Mouse (Mus musculus): ENCODE results near the gene Pdcd11.
A peak's percentile ranks its signal among the peaks of the same experiment; 100 is the strongest.

Pdcd11 gene

DNA sequence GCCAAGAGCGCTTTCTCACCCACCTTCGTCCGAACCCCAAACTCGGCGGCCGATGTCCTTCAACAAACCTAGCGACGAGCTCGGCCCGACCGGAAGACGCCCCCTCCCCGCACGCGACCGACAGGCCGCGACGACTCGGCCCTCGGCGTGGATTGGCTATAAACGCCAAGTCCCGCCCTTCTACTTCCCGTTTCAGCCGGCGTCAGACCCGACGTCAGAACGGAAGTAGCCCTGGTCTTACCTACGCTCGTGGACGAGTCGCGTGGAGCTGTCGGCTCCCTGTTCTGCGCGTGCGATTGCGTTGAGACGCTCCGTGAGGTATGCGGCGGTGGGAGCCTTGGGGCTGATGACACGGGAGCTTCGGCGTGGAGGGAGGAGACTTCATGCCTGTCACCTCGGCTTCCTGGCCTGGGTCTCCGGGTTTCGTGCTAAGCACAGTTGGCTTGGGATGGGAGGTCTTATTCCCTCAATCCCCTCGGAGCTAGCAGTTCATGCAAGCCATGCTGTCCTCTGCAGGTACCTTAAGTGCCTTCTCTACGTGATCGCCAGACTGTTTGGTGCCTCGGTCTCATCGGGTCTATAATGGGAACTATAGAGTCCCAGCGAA, at the start of gene Pdcd11, which contains the start of gene Usmg5:
TSS of gene Pdcd11 (plus strand) at position 219 of the 607 bp plus-strand sequence.
TSS of gene Usmg5 (minus strand) at position 98 of the 607 bp plus-strand sequence.
- peak; percentile 93 for DNase-seq (ENCODE audit: inconsistent ontology term)

DNA sequence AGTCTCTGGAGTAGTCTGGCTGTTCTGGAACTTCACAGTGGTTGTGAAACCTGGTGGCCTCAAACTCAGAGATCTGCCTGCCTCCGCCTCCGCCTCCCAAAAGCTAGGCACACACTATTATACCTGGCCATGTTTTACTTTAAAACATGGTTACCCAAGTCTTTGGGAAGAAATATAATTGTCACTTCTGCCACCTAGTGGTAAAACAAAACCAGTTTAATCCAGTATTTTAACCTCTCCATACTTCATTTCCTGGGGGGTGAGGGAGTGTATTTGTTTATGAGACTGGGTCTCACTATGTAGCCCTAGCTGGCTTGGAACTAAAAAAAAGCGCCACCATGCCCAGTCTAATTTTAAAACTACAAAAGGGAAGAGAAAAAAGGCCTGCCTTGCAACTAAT, 47.0 kb upstream of the Pdcd11 start:
- DNase-seq (ENCODE audit: inconsistent ontology term) = no peak

DNA sequence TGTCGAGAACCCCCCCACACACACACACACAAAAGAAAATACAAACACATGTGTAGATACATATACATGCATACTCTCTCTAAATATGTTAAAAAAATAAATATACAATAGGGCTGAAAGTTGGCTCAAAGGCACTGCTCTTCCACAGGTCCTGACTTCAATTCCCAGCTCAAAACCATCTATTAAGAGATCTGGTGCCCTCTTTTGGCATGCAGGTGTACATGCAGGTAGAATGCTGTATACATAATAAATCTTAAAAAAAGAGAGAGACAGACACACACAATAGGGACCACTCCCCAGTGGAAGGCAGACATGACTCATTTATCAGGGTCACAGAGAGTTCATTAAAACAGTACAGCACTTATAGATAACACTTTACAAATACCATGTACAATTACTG, 44.2 kb upstream of the Pdcd11 start:
- DNase-seq (ENCODE audit: inconsistent ontology term) = no peak

DNA sequence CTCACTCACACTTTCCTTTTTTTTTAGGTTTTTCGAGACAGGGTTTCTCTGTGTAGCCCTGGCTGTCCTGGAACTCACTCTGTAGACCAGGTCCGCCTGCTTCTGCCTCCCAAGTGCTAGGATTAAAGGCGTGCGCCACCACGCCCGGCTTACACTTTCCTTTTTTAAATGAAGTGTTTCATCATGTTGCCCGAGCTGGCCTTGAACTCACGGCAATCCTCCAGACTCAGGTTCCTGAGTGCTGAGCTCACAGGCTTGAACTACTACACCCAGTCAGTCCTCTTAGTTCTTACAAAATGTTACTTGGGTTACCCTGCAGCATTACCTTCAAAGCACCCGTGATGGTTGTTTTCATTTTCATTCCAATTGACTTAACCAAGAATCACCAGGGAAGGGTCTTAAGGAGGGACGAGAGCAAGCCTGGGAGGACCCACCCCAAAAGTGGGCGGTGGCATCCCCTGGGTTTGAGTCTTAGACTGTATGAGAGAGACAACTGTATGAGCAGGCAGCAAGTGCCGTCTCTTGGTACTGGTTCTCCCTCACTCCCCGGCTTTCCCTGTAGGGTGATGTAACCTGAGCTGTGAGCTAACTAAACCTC, 43.2 kb upstream of the Pdcd11 start:
- DNase-seq (ENCODE audit: inconsistent ontology term) = no peak

DNA sequence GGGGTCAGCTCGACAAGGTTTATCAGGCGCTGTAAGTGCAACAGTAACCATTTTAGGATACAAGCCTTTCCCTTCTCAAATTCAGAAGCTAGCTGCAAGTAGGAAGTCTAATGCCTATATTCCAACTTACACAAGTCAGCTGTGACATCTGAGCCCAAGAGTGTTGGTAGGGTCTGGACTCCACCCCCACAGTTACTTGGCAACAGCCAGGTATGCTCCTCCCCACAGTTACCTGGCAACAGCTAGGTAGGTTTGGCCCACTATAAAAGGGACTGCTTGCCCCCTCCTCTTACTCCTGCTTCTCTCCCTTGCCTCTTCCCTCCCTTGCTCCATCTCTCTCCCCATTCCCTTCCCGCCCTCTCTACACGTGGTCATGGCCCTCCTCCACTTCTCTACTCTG, 41.5 kb upstream of the Pdcd11 start:
- DNase-seq (ENCODE audit: inconsistent ontology term) = no peak

DNA sequence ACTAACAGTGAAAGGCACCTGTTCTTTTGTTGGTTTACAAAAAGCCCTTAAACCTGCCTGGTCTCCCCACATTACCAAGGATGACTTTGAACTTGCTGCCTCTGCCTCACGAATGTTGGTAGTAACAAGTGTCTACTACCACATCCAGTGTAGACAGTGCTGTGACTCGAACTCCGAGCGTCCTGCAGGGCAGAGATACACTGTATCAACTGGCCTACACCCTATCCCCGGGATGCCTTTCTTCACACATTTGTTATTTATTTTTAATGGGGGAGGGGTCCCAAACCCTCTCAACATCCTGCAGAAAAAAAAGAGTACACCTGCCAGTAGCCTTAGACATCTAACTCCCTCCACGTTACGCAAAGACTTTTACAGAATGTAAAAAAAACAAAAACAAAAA, 40.7 kb upstream of the Pdcd11 start:
- no peak for DNase-seq (ENCODE audit: inconsistent ontology term)

DNA sequence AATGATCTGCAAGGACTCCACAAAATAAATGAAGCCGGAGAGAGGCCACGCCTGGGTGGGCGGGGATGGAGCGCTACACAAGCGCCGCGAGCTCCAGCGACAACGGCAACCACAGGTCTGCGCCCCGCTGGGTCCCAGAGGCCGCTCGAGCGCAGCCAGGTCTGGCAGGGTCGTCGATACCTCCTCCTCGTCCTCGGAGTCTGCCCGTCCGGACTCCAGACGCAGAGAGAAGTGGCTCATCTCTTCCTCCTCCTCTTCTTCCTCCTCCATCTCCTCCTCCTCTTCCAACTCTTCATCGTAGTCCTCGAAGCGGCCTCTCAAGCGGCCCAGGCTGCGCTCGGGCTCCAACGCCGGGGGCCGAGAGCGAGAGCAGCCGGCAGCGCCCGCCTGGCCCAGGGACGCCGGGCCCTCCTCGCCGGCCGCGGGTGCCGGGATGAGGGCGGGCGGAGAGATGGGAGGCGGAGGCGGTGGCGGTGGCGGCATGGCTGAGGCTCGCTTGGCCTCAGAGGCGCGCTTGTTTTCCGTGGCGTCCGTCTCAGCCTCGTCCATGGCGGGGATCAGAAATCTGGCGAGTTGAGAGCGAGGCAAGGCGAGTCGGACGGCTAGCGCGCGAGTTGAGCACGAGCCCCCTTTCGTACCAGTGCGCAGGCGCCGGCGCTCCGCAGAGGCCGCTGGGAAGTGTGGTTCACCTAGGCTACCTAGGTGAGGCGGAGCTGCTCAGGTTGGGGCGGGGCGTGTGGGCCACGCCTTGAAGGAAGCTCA, 40.1 kb upstream of the Pdcd11 start, which contains the start of gene Pcgf6:
TSS of gene Pcgf6 (minus strand) at position 636 of the 762 bp plus-strand sequence.
- peak; percentile 83 for DNase-seq (ENCODE audit: inconsistent ontology term)

DNA sequence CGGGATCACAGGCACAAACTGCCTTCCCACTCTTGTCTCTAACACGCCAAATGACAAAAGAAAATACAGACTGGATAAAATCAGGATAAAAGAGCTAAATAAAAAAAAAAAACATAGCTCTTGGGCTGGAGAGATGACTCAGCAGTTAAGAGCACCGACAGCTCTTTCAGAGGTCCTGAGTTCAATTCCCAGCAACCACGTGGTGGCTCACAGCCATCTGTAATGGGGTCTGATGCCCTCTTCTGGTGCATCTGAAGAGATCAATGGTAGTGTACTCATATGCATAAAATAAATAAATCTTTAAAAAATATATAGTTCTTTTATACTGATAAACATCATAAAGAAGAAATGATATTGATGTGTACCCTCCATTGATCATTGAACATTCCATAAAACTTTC, 37.6 kb upstream of the Pdcd11 start:
- DNase-seq (ENCODE audit: inconsistent ontology term) = no peak

DNA sequence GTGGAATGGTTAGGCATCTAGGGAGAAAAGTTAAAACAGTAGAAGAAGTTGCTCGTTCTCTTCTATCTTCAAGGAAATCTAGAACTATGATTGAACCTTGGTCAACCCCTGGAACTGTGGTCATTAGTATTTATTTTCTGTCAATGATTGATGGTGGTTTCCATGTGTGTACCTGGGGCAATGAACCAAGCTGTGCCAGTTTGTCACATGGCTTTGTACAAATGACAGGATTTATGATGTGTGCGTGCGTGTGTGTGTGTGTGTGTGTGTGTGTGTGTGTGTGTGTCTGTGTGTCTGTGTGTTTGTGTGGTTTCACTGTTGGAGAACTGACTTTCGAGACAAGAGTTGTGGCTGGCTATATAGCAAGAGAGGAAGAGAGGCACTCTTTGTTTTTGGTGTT, 37.1 kb upstream of the Pdcd11 start:
- DNase-seq (ENCODE audit: inconsistent ontology term) = no peak

DNA sequence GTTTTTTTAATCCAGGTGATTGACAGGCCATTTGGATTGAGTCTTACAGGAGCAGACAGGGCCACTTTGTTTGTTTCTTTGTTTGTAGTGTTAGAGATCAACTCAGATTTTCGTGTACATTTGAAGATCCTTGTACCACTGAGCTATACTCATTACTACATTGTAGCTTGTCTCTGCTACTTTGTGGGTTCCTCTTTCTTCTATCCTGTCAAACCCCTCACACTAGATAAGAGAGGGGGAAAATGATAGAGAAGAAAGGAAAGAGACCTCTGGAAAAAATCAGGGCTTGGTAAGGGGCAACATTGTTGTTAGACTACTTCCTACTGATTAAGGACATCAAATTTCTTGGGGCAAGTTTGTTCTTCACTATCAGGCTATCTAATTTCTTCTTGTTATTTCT, 32.9 kb upstream of the Pdcd11 start:
- DNase-seq (ENCODE audit: inconsistent ontology term) = no peak

DNA sequence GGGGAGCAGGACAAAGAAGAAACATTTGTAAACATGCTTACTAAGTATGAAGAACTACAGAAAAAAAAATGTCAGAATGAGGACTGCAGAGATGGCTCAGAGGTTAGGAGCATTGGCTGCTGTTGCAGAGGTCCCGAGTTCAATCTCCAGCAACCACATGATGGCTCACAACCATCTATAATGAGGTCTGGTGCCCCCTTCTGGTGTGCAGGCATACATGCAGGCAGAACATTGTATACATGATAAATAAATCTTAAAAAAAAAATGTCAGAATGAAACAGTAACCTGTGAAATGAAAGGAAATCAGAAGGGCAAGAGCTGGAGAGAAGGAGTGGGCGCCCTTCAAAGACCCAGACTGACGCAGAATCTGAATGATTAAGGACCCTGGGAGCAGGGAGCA, 24.7 kb upstream of the Pdcd11 start:
- DNase-seq (ENCODE audit: inconsistent ontology term) = no peak

DNA sequence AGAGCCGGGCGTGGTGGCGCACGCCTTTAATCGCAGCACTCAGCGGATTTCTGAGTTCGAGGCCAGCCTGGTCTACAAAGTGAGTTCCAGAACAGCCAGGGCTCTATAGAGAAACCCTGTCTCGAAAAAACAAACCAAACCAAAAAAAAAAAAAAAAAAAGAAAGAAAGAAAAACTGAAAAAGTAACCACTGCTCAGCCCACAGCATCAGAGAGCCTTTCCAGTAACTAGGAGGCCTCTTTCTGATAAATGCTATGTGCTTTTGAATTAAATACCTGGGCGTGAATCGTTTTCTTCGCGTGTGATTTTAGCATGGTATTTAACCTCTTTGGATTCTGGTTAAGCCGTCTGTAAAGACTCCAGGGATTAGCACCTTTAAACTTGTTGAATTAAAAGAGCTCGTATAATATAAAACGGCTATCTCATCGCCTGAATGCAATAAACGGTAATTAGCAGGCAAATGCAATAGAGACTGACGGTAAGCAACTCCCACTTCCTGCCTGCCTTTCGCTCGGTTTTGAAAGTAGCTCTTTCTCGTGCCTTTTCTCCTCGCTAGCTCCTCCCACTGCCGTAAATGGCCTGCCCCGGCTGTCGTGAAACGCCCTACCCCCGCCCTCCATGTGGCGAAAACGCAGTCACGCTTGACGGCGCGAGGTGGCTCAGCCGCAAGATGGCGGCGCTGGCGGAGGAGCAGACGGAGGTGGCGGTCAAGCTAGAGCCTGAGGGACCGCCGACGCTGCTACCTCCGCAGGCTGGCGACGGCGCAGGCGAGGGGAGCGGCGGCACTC, 23.3 kb upstream of the Pdcd11 start, which contains the start of gene Taf5:
TSS of gene Taf5 (plus strand) at position 651 of the 787 bp plus-strand sequence.
- DNase-seq (ENCODE audit: inconsistent ontology term) = peak; percentile 96

DNA sequence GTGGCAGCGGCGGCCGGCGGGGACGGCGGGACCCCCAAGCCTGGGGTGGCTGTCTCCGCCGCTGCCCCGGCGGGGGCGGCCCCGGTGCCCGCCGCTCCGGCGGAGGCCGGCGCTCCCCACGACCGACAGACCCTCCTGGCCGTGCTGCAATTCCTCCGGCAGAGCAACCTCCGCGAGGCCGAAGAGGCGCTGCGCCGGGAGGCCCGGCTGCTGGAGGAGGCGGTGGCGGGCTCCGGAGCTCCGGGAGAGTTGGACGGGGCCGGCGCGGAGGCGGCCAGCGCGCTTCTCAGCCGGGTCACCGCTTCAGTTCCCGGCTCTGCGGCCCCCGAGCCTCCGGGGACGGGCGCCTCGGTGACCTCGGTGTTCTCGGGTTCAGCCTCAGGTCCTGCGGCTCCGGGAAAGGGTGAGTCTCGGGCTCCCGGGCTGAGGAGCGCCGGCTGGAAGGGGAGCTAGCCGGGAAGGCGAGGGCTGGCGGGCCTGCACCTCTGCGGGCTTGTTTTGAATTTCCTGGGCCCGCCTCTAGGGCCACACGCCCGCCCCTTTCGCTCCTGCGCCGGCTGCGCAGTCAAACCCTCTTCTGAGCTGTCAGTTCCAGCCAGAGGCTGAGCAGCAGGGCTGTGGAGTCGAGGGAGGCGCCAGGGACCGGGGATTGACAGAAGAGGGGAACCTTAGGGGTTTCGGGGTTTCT, 22.5 kb upstream of the Pdcd11 start:
- DNase-seq (ENCODE audit: inconsistent ontology term) = peak; percentile 90

DNA sequence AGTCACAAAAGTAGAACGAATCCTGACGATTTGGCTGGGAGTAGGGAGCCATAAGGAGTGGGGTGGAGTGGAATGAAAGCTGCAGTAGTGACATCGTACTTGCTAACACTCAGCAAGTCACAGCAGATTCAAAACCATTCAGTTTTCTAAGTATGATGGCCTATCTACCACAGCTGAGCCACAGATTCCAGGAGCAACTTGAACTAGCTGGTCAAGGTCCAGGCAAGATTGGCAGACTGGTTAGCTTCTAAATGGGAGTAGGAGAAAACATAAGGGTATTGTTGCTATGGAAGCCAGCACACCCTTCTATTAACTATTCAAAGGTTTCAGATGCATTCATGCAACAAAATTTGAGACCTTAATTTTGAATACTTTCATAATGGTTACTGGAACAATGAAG, 2.3 kb upstream of the Pdcd11 start:
- DNase-seq (ENCODE audit: inconsistent ontology term) = peak; percentile 28

DNA sequence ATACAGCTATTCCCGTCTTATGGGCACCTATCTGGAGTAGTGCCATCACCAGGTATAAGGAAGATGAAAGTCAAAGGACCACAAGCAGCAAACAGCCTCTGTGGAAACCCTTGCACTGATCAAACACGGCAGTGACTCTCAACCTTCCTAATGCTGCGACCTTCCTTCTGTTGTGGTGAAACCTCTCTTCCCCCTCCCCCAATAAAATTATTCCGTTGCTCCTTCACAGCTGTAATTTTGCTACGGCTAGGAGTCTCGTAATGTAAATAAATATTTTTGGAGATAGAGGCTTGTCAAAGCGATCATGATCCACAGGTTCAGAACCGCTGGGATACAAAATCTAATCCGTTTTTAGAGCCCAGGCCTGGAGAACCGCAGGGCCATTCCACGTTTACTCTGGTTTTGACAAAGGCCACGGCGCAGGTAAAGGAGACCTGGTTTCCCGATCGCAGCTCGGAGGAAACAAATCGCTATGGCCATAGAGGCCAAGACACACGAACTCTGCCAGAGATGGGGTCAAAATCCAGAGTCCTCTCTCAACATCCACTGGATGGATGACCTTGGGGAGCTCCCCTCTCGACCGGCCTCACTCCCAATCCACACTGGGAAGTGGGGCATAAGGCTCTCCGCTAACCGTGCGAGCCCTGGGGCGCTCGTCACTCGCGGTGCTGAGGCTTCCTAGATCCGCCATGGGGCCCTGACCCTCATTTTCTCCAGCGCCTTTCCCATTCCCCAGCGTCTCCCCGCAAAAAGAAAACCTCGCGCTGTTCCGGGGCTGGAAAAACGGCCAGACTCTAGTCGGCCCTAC, 646 bp upstream of the Pdcd11 start:
- peak; percentile 6 for DNase-seq (ENCODE audit: inconsistent ontology term)

DNA sequence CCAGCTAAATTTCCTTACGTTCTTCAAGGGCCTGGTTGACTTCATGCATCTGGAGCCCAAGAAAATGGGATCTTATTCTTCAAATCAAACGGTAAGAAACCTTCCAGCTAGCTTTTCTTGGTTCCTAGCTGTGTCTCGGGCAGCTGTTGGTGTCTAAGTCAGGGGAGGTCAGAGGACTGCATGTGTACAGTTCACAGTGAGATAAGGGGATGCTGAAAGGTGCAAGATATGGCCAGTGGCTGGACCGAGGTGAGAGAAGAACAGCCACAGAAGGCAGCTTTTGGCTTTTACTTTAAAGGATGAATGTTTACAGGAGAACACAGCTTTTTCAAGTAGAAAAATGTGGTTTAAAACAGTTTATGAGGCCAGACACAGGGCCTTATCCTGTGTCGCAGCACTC, 10.5 kb downstream of the Pdcd11 start:
- no peak for DNase-seq (ENCODE audit: inconsistent ontology term)

DNA sequence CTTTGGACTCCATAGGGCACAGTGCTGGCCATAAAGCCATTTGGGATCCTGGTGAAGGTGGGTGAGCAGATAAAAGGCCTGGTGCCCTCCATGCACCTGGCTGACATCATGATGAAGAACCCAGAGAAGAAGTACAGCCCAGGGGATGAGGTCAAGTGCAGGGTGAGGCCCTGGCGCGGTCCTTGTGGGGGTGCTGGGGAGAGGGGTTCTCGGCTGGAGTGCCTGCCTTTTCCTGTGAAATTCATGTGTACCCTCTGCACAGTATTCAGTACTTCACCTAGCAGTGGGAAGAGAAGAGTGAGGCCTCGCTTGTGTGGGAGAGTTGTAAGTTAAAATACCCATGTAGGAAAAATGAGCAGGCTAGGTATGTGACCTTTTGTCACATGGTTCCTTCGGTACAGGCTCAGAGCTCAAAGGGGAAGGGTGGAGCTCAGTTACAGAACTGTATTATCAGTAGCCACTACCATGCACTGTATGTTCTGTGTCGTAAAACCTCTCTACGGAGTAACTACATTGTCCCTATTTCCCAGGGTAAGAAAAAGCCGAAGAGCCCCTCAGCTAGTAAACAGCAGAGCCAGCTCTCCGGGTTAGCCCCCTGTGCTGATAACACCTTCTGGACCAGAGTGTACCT, 14.2 kb downstream of the Pdcd11 start:
- DNase-seq (ENCODE audit: inconsistent ontology term) = no peak

DNA sequence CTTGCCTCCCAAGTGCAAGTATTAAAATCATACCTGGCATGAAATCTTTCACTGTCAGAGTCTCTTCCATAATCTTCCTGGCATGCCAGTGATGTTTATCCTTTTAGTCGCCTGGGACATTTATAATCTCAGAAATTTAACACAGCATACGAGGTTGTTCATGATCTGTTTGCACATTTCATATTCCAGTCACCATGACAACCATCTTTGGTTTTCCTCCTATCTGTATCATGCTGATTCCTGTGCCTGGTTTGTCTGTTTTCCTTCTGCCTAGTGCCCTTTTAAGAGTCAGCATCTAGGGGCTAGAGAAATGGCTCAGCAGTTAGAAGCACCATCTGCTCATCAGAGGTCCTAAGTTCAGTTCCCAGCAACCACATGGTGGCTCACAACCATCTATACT, 28.1 kb downstream of the Pdcd11 start:
- DNase-seq (ENCODE audit: inconsistent ontology term) = no peak

DNA sequence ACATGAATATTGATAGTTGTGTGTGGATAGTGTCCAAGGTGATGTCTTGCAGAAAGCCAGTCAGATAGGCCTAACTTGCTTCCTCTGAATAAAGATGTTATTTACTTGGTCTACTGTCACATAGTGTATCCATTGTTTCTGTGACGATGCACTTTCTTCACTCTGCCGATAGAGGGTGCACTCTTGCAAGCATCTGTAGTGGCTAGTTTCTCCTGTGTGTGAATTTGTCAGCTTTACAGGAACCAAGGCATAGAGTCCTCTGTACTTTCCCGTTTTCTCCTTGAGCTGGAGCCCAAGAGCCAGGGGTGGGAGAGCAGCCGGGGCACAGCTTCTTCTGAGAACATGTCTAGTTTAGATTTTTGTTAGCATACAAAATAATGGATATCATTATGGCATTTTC, 30.5 kb downstream of the Pdcd11 start:
- peak; percentile 7 for DNase-seq (ENCODE audit: inconsistent ontology term)

DNA sequence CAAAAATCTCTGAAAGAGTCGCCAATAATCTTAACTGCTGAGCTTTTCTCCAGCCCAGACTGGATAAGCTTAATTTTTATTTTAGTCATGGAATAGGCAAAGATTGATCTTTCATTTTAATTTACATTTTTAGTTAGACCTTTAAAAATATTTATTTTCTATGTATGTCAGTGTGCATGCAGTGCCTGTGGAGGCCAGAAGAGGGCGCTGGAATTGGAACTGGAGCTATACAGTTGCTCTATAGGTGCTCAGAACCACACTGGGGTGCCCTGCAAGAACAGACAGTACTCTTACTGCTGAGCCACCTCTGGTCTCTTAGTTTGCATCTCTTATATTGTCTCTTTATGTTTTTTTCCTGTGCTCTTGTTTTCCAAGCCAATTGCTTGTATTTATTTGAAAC, 32.2 kb downstream of the Pdcd11 start:
- peak; percentile 5 for DNase-seq (ENCODE audit: inconsistent ontology term)

Data from Muller cell, postnatal 12 days (primary cell).